Mouse (Mus musculus) kidney, adult 2 months (tissue): Measurements from ENCODE around the gene Eme1.
"Not testable (repeated sequence)": the region's sequence is repeated elsewhere in the genome, so short reads cannot be mapped to it uniquely, and the experiment has no call there.

Experiments used
- CTCF ChIP-seq: fragments of 200-500 bp; conservative IDR thresholded peaks from 2 replicates; pipeline ENCODE4 v1.5.1; 2011; ENCODE audit warnings: low read depth, mild to moderate bottlenecking, control low read depth, low read length, moderate library complexity, mixed read lengths; ENCODE audit not compliant: insufficient read depth, insufficient read length
- POLR2A ChIP-seq: fragments of 200-500 bp; IDR thresholded peaks from one replicate; pipeline ENCODE4 v1.6.1; 2011; ENCODE audit warnings: low read depth, low read length, control low read depth

GRCm38 (mm10) chr11:94692502-94692901 lies 38.7 kb upstream of the Eme1 start:
- TF ChIP-seq CTCF, POLR2A: not testable (repeated sequence)
